Mouse (Mus musculus): ENCODE measurements around the gene Fabp6. TPM values are rescaled to one million over a fixed set of nuclear protein-coding genes. Genes with fewer than 3 reads are reported as not detected.

Gene Fabp6
- polyA plus RNA-seq, 1 experiment = not detected

GRCm38 (mm10) chr11:43604207-43604606, 2.9 kb upstream of the Fabp6 start:
- Histone ChIP-seq H3K4me1 (ENCODE audit: control insufficient read depth, insufficient read depth, insufficient read length) (no peaks in the 10 kb centered on the region), H3K27ac (ENCODE audit: insufficient read depth, low read length) (no peak overlapping the region), H3K36me3 (ENCODE audit: control insufficient read depth, insufficient read depth, low read length) (no peaks in the 10 kb centered on the region), H3K4me3 (ENCODE audit: extremely low read depth, insufficient read depth, insufficient read length) (no peak overlapping the region), H3K27me3 (ENCODE audit: control insufficient read depth, insufficient read depth, low read length) (no peaks in the 10 kb centered on the region)
- TF ChIP-seq POLR2A (IDR thresholded peaks at IDR 0.05; ENCODE audit: low read depth, low read length) (no peak), CTCF (IDR thresholded peaks at IDR 0.05; ENCODE audit: extremely low read depth, insufficient read depth, insufficient read length, insufficient replicate concordance) (no peak)
- 83% methylated on average over 2 of the region's 2 CpGs for WGBS
- no peak for DNase-seq (ENCODE audit: low read depth in 1 of 2, low spot score in 2 of 2)

GRCm38 (mm10) chr11:43589530-43590072, 11.7 kb downstream of the Fabp6 start:
- Histone ChIP-seq H3K27ac (ENCODE audit: insufficient read depth, low read length) (no peak overlapping the region), H3K27me3 (ENCODE audit: control insufficient read depth, insufficient read depth, low read length) (no peaks in the 10 kb centered on the region), H3K4me1 (ENCODE audit: control insufficient read depth, insufficient read depth, insufficient read length) (no peaks in the 10 kb centered on the region), H3K36me3 (ENCODE audit: control insufficient read depth, insufficient read depth, low read length) (no peaks in the 10 kb centered on the region), H3K4me3 (ENCODE audit: extremely low read depth, insufficient read depth, insufficient read length) (no peak overlapping the region)
- TF ChIP-seq CTCF (IDR thresholded peaks at IDR 0.05; ENCODE audit: extremely low read depth, insufficient read depth, insufficient read length, insufficient replicate concordance) (no peak), POLR2A (IDR thresholded peaks at IDR 0.05; ENCODE audit: low read depth, low read length) (no peak)
- no peak for DNase-seq (ENCODE audit: low read depth in 1 of 2, low spot score in 2 of 2)
- WGBS = 81% methylated on average over 6 of the region's 6 CpGs

- 67% methylated on average over 7 of the region's 7 CpGs for WGBS
- TF ChIP-seq CTCF (IDR thresholded peaks at IDR 0.05; ENCODE audit: extremely low read depth, insufficient read depth, insufficient read length, insufficient replicate concordance) (peak; percentile 20; the same call in 1 of the 2 replicates), POLR2A (IDR thresholded peaks at IDR 0.05; ENCODE audit: low read depth, low read length) (no peak)
- Histone ChIP-seq H3K4me1 (ENCODE audit: control insufficient read depth, insufficient read depth, insufficient read length) (no peaks in the 10 kb centered on the region), H3K36me3 (ENCODE audit: control insufficient read depth, insufficient read depth, low read length) (no peaks in the 10 kb centered on the region), H3K4me3 (ENCODE audit: extremely low read depth, insufficient read depth, insufficient read length) (no peak within 1 kb of the TSS), H3K27me3 (ENCODE audit: control insufficient read depth, insufficient read depth, low read length) (no peaks in the 10 kb centered on the region), H3K27ac (ENCODE audit: insufficient read depth, low read length) (no peak within 1 kb of the TSS)
- DNase-seq (ENCODE audit: low read depth in 1 of 2, low spot score in 2 of 2) = peak in 1 of 2 experiments; percentile 29
Measured at GRCm38 (mm10) chr11:43586324-43587090, 14.8 kb downstream of the Fabp6 start, which contains the start of gene 4933415A04Rik. TSS of gene 4933415A04Rik (plus strand) at chr11:43587040.

- no peaks in the 10 kb centered on the region for H3K27me3 ChIP-seq (ENCODE audit: control insufficient read depth, insufficient read depth, low read length)
- no peak for DNase-seq (ENCODE audit: low read depth in 1 of 2, low spot score in 2 of 2)
- no peak overlapping the region for H3K27ac ChIP-seq (ENCODE audit: insufficient read depth, low read length)
- TF ChIP-seq CTCF (IDR thresholded peaks at IDR 0.05; ENCODE audit: extremely low read depth, insufficient read depth, insufficient read length, insufficient replicate concordance) (no peak), POLR2A (IDR thresholded peaks at IDR 0.05; ENCODE audit: low read depth, low read length) (no peak)
- no peaks in the 10 kb centered on the region for H3K4me1 ChIP-seq (ENCODE audit: control insufficient read depth, insufficient read depth, insufficient read length)
- no peak overlapping the region for H3K4me3 ChIP-seq (ENCODE audit: extremely low read depth, insufficient read depth, insufficient read length)
- WGBS = 93% methylated on average over 22 of the region's 22 CpGs
- H3K36me3 ChIP-seq (ENCODE audit: control insufficient read depth, insufficient read depth, low read length) = no peaks in the 10 kb centered on the region
Measured at GRCm38 (mm10) chr11:43585211-43586005, 15.9 kb downstream of the Fabp6 start.

- no peak overlapping the region for H3K27ac ChIP-seq (ENCODE audit: insufficient read depth, low read length)
- H3K4me1 ChIP-seq (ENCODE audit: control insufficient read depth, insufficient read depth, insufficient read length) = no peaks in the 10 kb centered on the region
- 89% methylated on average over 11 of the region's 11 CpGs for WGBS
- DNase-seq (ENCODE audit: low read depth in 1 of 2, low spot score in 2 of 2) = no peak
- TF ChIP-seq CTCF (IDR thresholded peaks at IDR 0.05; ENCODE audit: extremely low read depth, insufficient read depth, insufficient read length, insufficient replicate concordance) (no peak), POLR2A (IDR thresholded peaks at IDR 0.05; ENCODE audit: low read depth, low read length) (no peak)
- no peaks in the 10 kb centered on the region for H3K27me3 ChIP-seq (ENCODE audit: control insufficient read depth, insufficient read depth, low read length)
- no peak overlapping the region for H3K4me3 ChIP-seq (ENCODE audit: extremely low read depth, insufficient read depth, insufficient read length)
- H3K36me3 ChIP-seq (ENCODE audit: control insufficient read depth, insufficient read depth, low read length) = no peaks in the 10 kb centered on the region
Measured at GRCm38 (mm10) chr11:43577713-43578478, 23.4 kb downstream of the Fabp6 start.

DNA sequence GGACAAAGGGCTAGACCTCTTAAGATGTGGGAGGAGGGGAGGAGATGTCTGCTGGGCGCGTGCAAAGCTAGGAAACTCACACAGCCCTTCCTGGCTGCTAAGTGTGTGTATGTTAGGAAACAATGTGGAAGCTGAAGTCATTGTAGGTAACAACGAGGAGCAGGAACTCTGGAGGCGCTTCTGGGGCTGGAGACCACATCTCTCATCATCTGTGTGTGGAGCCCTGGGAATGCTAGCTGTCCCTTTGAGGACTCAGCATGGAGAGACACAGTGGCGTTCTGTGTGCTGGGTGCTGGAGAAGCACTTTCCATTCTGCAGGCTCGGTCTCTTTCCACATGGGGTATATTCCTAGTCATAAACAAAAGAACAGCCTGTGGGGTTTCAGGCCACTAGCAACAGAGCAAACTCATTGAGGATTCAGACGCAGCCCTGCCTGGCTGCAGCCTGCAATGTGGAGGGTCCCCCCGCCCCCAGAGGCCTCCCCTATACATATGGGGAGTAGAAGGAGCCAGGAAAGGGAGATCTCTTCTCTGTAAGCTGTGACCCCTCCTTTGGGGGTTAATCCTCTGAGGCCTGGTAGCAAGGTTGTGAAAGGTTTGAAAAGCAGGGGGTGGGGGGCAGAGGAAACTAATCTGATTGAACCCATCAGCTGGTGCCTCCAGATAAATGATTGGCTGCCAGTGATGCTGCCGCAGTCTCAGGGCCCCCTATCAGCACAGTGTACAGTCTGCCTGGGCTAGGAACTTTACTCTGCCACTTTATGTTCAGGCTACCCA, 25.8 kb downstream of the Fabp6 start:
- WGBS = 36% methylated on average over 9 of the region's 9 CpGs
- Histone ChIP-seq H3K27ac (ENCODE audit: insufficient read depth, low read length) (no peak overlapping the region), H3K4me3 (ENCODE audit: extremely low read depth, insufficient read depth, insufficient read length) (no peak overlapping the region), H3K36me3 (ENCODE audit: control insufficient read depth, insufficient read depth, low read length) (no peaks in the 10 kb centered on the region), H3K27me3 (ENCODE audit: control insufficient read depth, insufficient read depth, low read length) (no peaks in the 10 kb centered on the region), H3K4me1 (ENCODE audit: control insufficient read depth, insufficient read depth, insufficient read length) (no peaks in the 10 kb centered on the region)
- TF ChIP-seq POLR2A (IDR thresholded peaks at IDR 0.05; ENCODE audit: low read depth, low read length) (no peak), CTCF (IDR thresholded peaks at IDR 0.05; ENCODE audit: extremely low read depth, insufficient read depth, insufficient read length, insufficient replicate concordance) (no peak)
- DNase-seq (ENCODE audit: low read depth in 1 of 2, low spot score in 2 of 2) = no peak

Measured in spleen, adult 2 months (tissue).